Mouse (Mus musculus) embryonic facial prominence, embryonic 11.5 days (tissue): ENCODE measurements at regions not wholly inside any gene's neighbourhood (a gene's known extent, or its start where the extent isn't known, plus 50 kb on each side); places are given as distances from the start of the nearest gene placed in this dataset.
A peak's percentile ranks its signal among the peaks of the same experiment; 100 is the strongest.

Source experiments
- ATAC-seq: fragments of 200-750 bp; cut with Nextera tagmentation; replicated peaks from 2 replicates; pipeline ENCODE4 v1.8.0; 2017; ENCODE audit warnings: low read depth; ENCODE audit not compliant: insufficient number of reproducible peaks, low FRiP score, low TSS enrichment
- DNase-seq: peaks from one replicate; pipeline ENCODE4 v3.0.0-alpha.2; 2015; ENCODE audit warnings: low spot score
- H3K27ac ChIP-seq: fragments of 300-500 bp; sonication (generic); replicated peaks from 2 replicates; pipeline ENCODE4 v1.5.1; 2014; ENCODE audit warnings: mild to moderate bottlenecking, low read depth, low read length, control low read depth
- H3K27me3 ChIP-seq: fragments of 300-500 bp; sonication (generic); 2 replicates; pipeline ENCODE4 v1.6.1; 2014; ENCODE audit warnings: mild to moderate bottlenecking, low read length, moderate library complexity, mixed read lengths; ENCODE audit not compliant: control insufficient read depth, insufficient read depth
- H3K36me3 ChIP-seq: fragments of 300-500 bp; sonication (generic); replicated peaks from 2 replicates; pipeline ENCODE4 v1.6.1; 2014; ENCODE audit warnings: low read depth, mild to moderate bottlenecking, low read length, moderate library complexity, mixed read lengths; ENCODE audit not compliant: control insufficient read depth, insufficient read depth
- H3K4me1 ChIP-seq: fragments of 300-500 bp; sonication (generic); 2 replicates; pipeline ENCODE4 v1.6.1; 2014; ENCODE audit warnings: low read length, mixed read lengths; ENCODE audit not compliant: control insufficient read depth, insufficient read depth
- H3K4me2 ChIP-seq: fragments of 300-500 bp; sonication (generic); 2 replicates; pipeline ENCODE4 v1.6.1; 2014; ENCODE audit warnings: low read depth, mild to moderate bottlenecking, control low read depth, low read length, moderate library complexity
- H3K4me3 ChIP-seq: fragments of 300-500 bp; sonication (generic); 2 replicates; pipeline ENCODE4 v1.5.1; 2014; ENCODE audit warnings: low read depth, low read length, control low read depth
- H3K9ac ChIP-seq: fragments of 300-500 bp; sonication (generic); replicated peaks from 2 replicates; pipeline ENCODE4 v1.6.1; 2014; ENCODE audit warnings: mild to moderate bottlenecking, control low read depth, low read length
- H3K9me3 ChIP-seq: fragments of 300-500 bp; sonication (generic); replicated peaks from 2 replicates; pipeline ENCODE4 v1.6.1; 2016; ENCODE audit warnings: mild to moderate bottlenecking, low read length, inconsistent platforms, mixed read lengths; ENCODE audit not compliant: control insufficient read depth
- WGBS: fragments of 180-500 bp; shearing (Covaris S2); extraction: QIAGEN DNeasy Blood & Tissue Kit; methylation state at CpG from one replicate; pipeline ENCODE4 v1.1.7; 2014; 5-methylcytosine and 5-hydroxymethylcytosine counted together

DNA sequence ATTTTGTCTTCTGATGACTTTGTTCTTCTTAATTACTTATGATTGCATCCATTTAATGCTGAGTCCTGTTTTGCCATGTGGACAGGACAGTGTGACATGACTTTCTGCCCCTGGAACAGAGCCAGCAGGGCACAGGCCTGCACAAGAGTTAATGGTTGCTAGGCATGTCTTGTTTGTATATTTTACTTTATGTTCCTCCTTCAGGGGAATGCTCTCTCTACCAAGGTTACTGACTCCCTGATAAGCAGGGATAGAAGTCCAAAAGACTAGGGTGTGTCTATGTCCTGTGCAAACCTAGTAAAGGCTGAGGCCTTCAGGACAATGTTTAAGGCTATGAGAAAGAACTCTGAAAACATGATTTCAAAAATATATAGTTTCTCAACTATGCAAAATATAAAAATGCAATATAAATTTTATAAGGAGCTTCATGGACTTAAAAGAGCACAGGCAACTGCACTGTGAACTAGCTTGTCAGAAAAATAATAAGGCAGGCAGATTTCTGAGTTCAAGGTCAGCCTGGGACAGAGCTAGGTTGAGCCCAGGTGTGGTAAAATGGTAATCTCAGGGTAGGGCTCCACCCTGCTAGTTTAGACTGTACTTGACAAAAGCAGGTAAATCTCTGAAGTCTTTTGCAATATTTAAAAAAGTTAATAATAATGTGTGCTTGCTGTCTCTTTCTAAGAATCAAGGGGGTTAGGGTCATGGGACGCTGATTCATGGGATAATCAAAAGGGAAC is 99.7 kb upstream of the Gbe1 start:
- Histone ChIP-seq H3K4me2 (no peak overlapping the region), H3K27ac (no peak overlapping the region), H3K9ac (no peak overlapping the region), H3K4me3 (no peak overlapping the region), H3K4me1 (no peaks in the 10 kb centered on the region), H3K9me3 (no peaks in the 10 kb centered on the region), H3K27me3 (no peaks in the 10 kb centered on the region), H3K36me3 (no peaks in the 10 kb centered on the region)
- DNase-seq (no peak), ATAC-seq (no peak)
- WGBS, result 80% methylated on average over 1 of the region's 1 CpGs

GRCm38 (mm10) chr16:70214800-70215199 is 98.9 kb upstream of the Gbe1 start:
- H3K4me3 ChIP-seq, result no peak overlapping the region
- ATAC-seq, result no peak
- WGBS, result 19% methylated on average over 4 of the region's 4 CpGs

DNA sequence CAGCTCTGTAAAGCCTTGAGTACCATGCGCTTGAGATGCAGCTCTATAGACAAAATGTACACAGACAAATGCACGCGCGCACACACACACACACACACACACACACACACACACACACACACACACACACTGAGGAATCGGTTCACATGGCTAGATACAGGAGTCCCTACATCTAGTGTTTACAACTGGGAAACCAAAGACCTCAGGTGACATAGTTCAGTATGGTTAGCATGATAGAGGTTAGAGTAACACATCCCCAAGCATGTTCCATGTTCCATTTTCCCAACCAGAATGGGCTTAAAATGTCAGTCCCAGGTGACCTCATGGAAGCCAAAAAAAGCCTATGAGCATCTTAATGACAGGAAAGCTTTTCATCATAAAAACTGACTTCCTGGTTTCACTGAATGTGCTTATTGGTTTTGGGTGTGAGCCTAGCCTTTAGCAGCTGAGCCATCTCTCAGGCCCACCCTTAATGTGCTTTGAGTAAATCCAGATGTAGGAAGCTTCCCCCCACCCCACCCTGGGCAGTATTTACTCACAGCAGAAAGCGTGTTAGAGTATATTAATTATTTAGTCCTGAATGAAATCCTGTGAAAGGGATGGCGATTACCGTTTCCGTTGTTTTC is 86.0 kb upstream of the Gbe1 start:
- no peaks in the 10 kb centered on the region for H3K4me1 ChIP-seq
- H3K4me3 ChIP-seq, result no peak overlapping the region
- H3K27me3 ChIP-seq, result no peaks in the 10 kb centered on the region
- no peak overlapping the region for H3K27ac ChIP-seq
- 75% methylated on average over 9 of the region's 9 CpGs for WGBS
- no peaks in the 10 kb centered on the region for H3K36me3 ChIP-seq
- DNase-seq, result peak; percentile 20
- no peak overlapping the region for H3K9ac ChIP-seq
- no peaks in the 10 kb centered on the region for H3K9me3 ChIP-seq
- no peak for ATAC-seq
- no peak overlapping the region for H3K4me2 ChIP-seq

More at GRCm38 (mm10) chr16:70214800-70215199, 98.9 kb upstream of the Gbe1 start:
- Histone ChIP-seq H3K27me3 (no peaks in the 10 kb centered on the region), H3K4me2 (no peak overlapping the region), H3K36me3 (no peaks in the 10 kb centered on the region), H3K27ac (no peak overlapping the region), H3K9me3 (no peaks in the 10 kb centered on the region), H3K9ac (no peak overlapping the region), H3K4me1 (no peaks in the 10 kb centered on the region)
- no peak for DNase-seq

- Histone ChIP-seq H3K4me1 (no peaks in the 10 kb centered on the region), H3K9ac (no peak overlapping the region), H3K9me3 (no peaks in the 10 kb centered on the region), H3K27me3 (no peaks in the 10 kb centered on the region), H3K4me3 (no peak overlapping the region), H3K36me3 (no peaks in the 10 kb centered on the region), H3K27ac (no peak overlapping the region), H3K4me2 (no peak overlapping the region)
- no peak for DNase-seq
- no peak for ATAC-seq
- 87% methylated on average over 9 of the region's 9 CpGs for WGBS
These were observed 81.0 kb upstream of the Gbe1 start for GRCm38 (mm10) chr16:70232706-70233105.

GRCm38 (mm10) chr16:70235189-70235588 is 78.6 kb upstream of the Gbe1 start:
- no peak for ATAC-seq
- Histone ChIP-seq H3K27me3 (no peaks in the 10 kb centered on the region), H3K4me3 (no peak overlapping the region), H3K9ac (no peak overlapping the region), H3K36me3 (no peaks in the 10 kb centered on the region), H3K4me1 (no peaks in the 10 kb centered on the region), H3K27ac (no peak overlapping the region), H3K4me2 (no peak overlapping the region), H3K9me3 (no peaks in the 10 kb centered on the region)
- 89% methylated on average over 4 of the region's 4 CpGs for WGBS
- DNase-seq, result no peak

- Histone ChIP-seq H3K27me3 (no peaks in the 10 kb centered on the region), H3K27ac (no peak overlapping the region), H3K4me3 (no peak overlapping the region), H3K4me2 (no peak overlapping the region), H3K4me1 (no peaks in the 10 kb centered on the region), H3K9ac (no peak overlapping the region), H3K36me3 (no peaks in the 10 kb centered on the region), H3K9me3 (no peaks in the 10 kb centered on the region)
- DNase-seq (peak; percentile 68), ATAC-seq (no peak; the same call in 1 of the 2 replicates)
- WGBS, result 37% methylated on average over 7 of the region's 7 CpGs
These were observed 74.3 kb upstream of the Gbe1 start for GRCm38 (mm10) chr16:70239432-70239941.

GRCm38 (mm10) chr16:70244205-70244756 is 69.5 kb upstream of the Gbe1 start:
- H3K27ac ChIP-seq, result no peak overlapping the region
- no peaks in the 10 kb centered on the region for H3K9me3 ChIP-seq
- H3K4me1 ChIP-seq, result no peaks in the 10 kb centered on the region
- ATAC-seq (peak; percentile 65; the same call in 1 of the 2 replicates), DNase-seq (peak; percentile 65)
- no peaks in the 10 kb centered on the region for H3K27me3 ChIP-seq
- no peak overlapping the region for H3K4me3 ChIP-seq
- no peaks in the 10 kb centered on the region for H3K36me3 ChIP-seq
- no peak overlapping the region for H3K9ac ChIP-seq
- no peak overlapping the region for H3K4me2 ChIP-seq
- 43% methylated on average over 4 of the region's 4 CpGs for WGBS

DNA sequence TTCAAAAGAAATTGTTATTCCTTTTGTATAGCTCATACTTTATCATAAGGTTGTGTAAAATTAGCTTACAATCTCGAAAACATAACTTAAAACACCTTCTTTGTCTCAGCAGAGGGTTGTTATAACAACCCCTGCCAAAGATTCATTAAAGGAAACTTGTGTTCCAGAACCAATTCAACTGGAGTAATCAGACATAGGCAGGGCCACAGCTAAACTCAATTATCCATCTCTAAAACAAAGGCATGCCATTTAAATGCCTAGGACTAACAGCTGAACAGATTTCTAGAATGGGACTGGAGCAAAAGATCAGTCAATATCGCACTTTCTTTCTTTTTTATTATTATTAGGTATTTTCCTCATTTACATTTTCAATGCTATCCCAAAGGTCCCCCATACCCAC is 68.8 kb upstream of the Gbe1 start:
- ATAC-seq (no peak), DNase-seq (no peak)
- Histone ChIP-seq H3K9me3 (no peaks in the 10 kb centered on the region), H3K4me3 (no peak overlapping the region), H3K36me3 (no peaks in the 10 kb centered on the region), H3K27ac (no peak overlapping the region), H3K4me1 (no peaks in the 10 kb centered on the region), H3K4me2 (no peak overlapping the region), H3K27me3 (no peaks in the 10 kb centered on the region), H3K9ac (no peak overlapping the region)
- WGBS, result 88% methylated on average over 2 of the region's 2 CpGs
